ENCODE assay signal across 20 mouse cellular contexts in genomic region chr1:18567086-18567485, GRCm38 (mm10).
DNase-seq lines count a peak whose midpoint lies in the region; ATAC-seq lines count a peak whose summit lies in the region.
"Had no signal": no experiment of that assay in that cellular context is flagged by ENCODE, and none has a peak within 500 bp of the region (broad histone marks: within the 10 kb centered on the region; RNA-seq: fewer than 3 reads in every experiment).

No protein-coding gene starts in this region.

- no peak overlapping the region for H3K4me3 ChIP-seq in midbrain, embryonic 12.5 days
- H3K4me3 ChIP-seq in midbrain, embryonic 14.5 days (replicated peaks; ENCODE audit: low read depth, low read length), result no peak overlapping the region
- H3K4me3 ChIP-seq in embryonic facial prominence, embryonic 10.5 days, result no peak overlapping the region
- H3K4me3 ChIP-seq: embryonic facial prominence, embryonic 13.5 days; embryonic facial prominence, embryonic 15.5 days; erythroblast, embryonic 14.5 days; forebrain, embryonic 10.5 days; forebrain, embryonic 12.5 days had no signal

- H3K9ac ChIP-seq in midbrain, embryonic 12.5 days (replicated peaks), result no peak overlapping the region
- H3K9ac ChIP-seq in midbrain, embryonic 14.5 days (replicated peaks; ENCODE audit: low read length), result no peak overlapping the region
- H3K9ac ChIP-seq: embryonic facial prominence, embryonic 13.5 days; embryonic facial prominence, embryonic 15.5 days; forebrain, embryonic 12.5 days had no signal

- WGBS in midbrain, embryonic 12.5 days, result 39% methylated on average over 2 of the region's 2 CpGs
- WGBS in midbrain, embryonic 14.5 days, result 26% methylated on average over 2 of the region's 2 CpGs
- WGBS in embryonic facial prominence, embryonic 10.5 days, result 66% methylated on average over 2 of the region's 2 CpGs

- H3K36me3 ChIP-seq in midbrain, embryonic 12.5 days, result no peaks in the 10 kb centered on the region
- H3K36me3 ChIP-seq in midbrain, embryonic 14.5 days (ENCODE audit: control insufficient read depth, insufficient read depth, low read length), result no peaks in the 10 kb centered on the region
- H3K36me3 ChIP-seq in embryonic facial prominence, embryonic 10.5 days (replicated peaks), result no peaks in the 10 kb centered on the region
- H3K36me3 ChIP-seq: embryonic facial prominence, embryonic 13.5 days; embryonic facial prominence, embryonic 15.5 days; forebrain, embryonic 10.5 days; forebrain, embryonic 12.5 days had no signal

- no peaks in the 10 kb centered on the region for H3K4me1 ChIP-seq in midbrain, embryonic 12.5 days
- H3K4me1 ChIP-seq in midbrain, embryonic 14.5 days (ENCODE audit: control insufficient read depth, insufficient read depth, low read length), result 0 out of 2 replicates have a peak, but pooled peaks cover 4% of the 10 kb centered on the region
- no peaks in the 10 kb centered on the region for H3K4me1 ChIP-seq in embryonic facial prominence, embryonic 10.5 days
- H3K4me1 ChIP-seq: embryonic facial prominence, embryonic 13.5 days; embryonic facial prominence, embryonic 15.5 days; forebrain, embryonic 12.5 days had no signal

- peak; percentile 60; the same call in 1 of the 2 replicates for ATAC-seq in midbrain, embryonic 12.5 days (ENCODE audit: low FRiP score, low read depth)
- no peak for ATAC-seq in midbrain, embryonic 14.5 days (ENCODE audit: low FRiP score, low TSS enrichment)
- ATAC-seq: forebrain, embryonic 14.5 days; forebrain, embryonic 16.5 days had no signal

- no peak overlapping the region for H3K4me2 ChIP-seq in midbrain, embryonic 12.5 days (replicated peaks)
- no peak overlapping the region for H3K4me2 ChIP-seq in midbrain, embryonic 14.5 days (ENCODE audit: low read length)
- H3K4me2 ChIP-seq: embryonic facial prominence, embryonic 13.5 days; embryonic facial prominence, embryonic 15.5 days; forebrain, embryonic 12.5 days had no signal

- no peak for DNase-seq in midbrain, embryonic 14.5 days
- DNase-seq in retina, embryonic 14.5 days (ENCODE audit: low spot score), result peak; percentile 20
- no peak for DNase-seq in heart, postnatal 10 days
- no peak for DNase-seq in embryonic facial prominence, embryonic 10.5 days (ENCODE audit: low spot score)
- DNase-seq: adrenal gland, adult 2 months; adrenal gland, postnatal 10 days; adrenal gland, postnatal 25 days; cerebellum, adult 11-12 months; cerebellum, adult 2 months; cerebellum, adult 9-10 months; cerebellum, postnatal 10 days; cerebellum, postnatal 25 days had no signal

- H3K9me3 ChIP-seq in midbrain, embryonic 12.5 days, result no peaks in the 10 kb centered on the region
- no peaks in the 10 kb centered on the region for H3K9me3 ChIP-seq in midbrain, embryonic 14.5 days (ENCODE audit: control insufficient read depth, low read length)
- no peaks in the 10 kb centered on the region for H3K9me3 ChIP-seq in embryonic facial prominence, embryonic 10.5 days
- H3K9me3 ChIP-seq: embryonic facial prominence, embryonic 13.5 days; embryonic facial prominence, embryonic 15.5 days; forebrain, embryonic 10.5 days; forebrain, embryonic 12.5 days had no signal

- H3K27me3 ChIP-seq in midbrain, embryonic 12.5 days, result no peaks in the 10 kb centered on the region
- H3K27me3 ChIP-seq in midbrain, embryonic 14.5 days (ENCODE audit: control insufficient read depth, insufficient read depth, low read length), result no peaks in the 10 kb centered on the region
- no peaks in the 10 kb centered on the region for H3K27me3 ChIP-seq in embryonic facial prominence, embryonic 10.5 days (replicated peaks; ENCODE audit: low read depth, poor library complexity, severe bottlenecking)
- H3K27me3 ChIP-seq: embryonic facial prominence, embryonic 13.5 days; embryonic facial prominence, embryonic 15.5 days; forebrain, embryonic 12.5 days had no signal

- no peak overlapping the region for H3K27ac ChIP-seq in midbrain, embryonic 12.5 days (replicated peaks)
- H3K27ac ChIP-seq in midbrain, embryonic 14.5 days (replicated peaks; ENCODE audit: low read depth, low read length), result no peak overlapping the region
- no peak overlapping the region for H3K27ac ChIP-seq in embryonic facial prominence, embryonic 10.5 days (replicated peaks)
- H3K27ac ChIP-seq: embryonic facial prominence, embryonic 13.5 days; embryonic facial prominence, embryonic 15.5 days; forebrain, embryonic 10.5 days; forebrain, embryonic 12.5 days had no signal

- intact Hi-C loops in heart, postnatal 10 days (cut with DNase I), result no loop called here
